Mouse (Mus musculus) adrenal gland, postnatal 4 days (tissue): ENCODE measurements around the gene Dscaml1. TPM values are rescaled to one million over a fixed set of nuclear protein-coding genes. Genes with fewer than 3 reads are reported as not detected.

ENCODE experiments used
- DNase-seq, 2 experiments: peaks; one replicate each; pipeline ENCODE4 v3.0.0; 2021 to 2022; ENCODE audit warnings: low spot score in 2 of 2, mixed read lengths in 2 of 2
- total RNA-seq, 2 experiments: library from RNA; stranded (reverse); gene quantifications; 2 replicates each; pipeline ENCODE4 v1.2.3; 2021

Gene Dscaml1
- total RNA-seq, 2 experiments from 2014 or later = 2.3 to 2.5 TPM

- no peak for DNase-seq
These were observed 24.9 kb downstream of the Dscaml1 start for GRCm38 (mm10) chr9:45451346-45451745.

GRCm38 (mm10) chr9:45454032-45454431 lies 27.6 kb downstream of the Dscaml1 start:
- no peak for DNase-seq

GRCm38 (mm10) chr9:45454889-45455610 lies 28.6 kb downstream of the Dscaml1 start:
- DNase-seq = no peak

- DNase-seq = no peak
These were observed 30.8 kb downstream of the Dscaml1 start for GRCm38 (mm10) chr9:45457200-45457599.

- DNase-seq = no peak
These were observed 31.9 kb downstream of the Dscaml1 start for GRCm38 (mm10) chr9:45458363-45458762.

GRCm38 (mm10) chr9:45465396-45466019 lies 39.1 kb downstream of the Dscaml1 start:
- no peak for DNase-seq

GRCm38 (mm10) chr9:45468235-45468634 lies 41.8 kb downstream of the Dscaml1 start:
- no peak for DNase-seq

GRCm38 (mm10) chr9:45470746-45471471 lies 44.5 kb downstream of the Dscaml1 start:
- DNase-seq = no peak

- DNase-seq = no peak
These were observed 45.3 kb downstream of the Dscaml1 start for GRCm38 (mm10) chr9:45471691-45472090.

GRCm38 (mm10) chr9:45474874-45475273 lies 48.4 kb downstream of the Dscaml1 start:
- DNase-seq = no peak

- no peak for DNase-seq
These were observed 54.5 kb downstream of the Dscaml1 start for GRCm38 (mm10) chr9:45480936-45481335.

GRCm38 (mm10) chr9:45486665-45487074 lies 60.2 kb downstream of the Dscaml1 start:
- DNase-seq = no peak

- no peak for DNase-seq
These were observed 60.9 kb downstream of the Dscaml1 start for GRCm38 (mm10) chr9:45487179-45487801.

- DNase-seq = no peak
These were observed 64.5 kb downstream of the Dscaml1 start for GRCm38 (mm10) chr9:45490899-45491298.

GRCm38 (mm10) chr9:45494889-45495288 lies 68.5 kb downstream of the Dscaml1 start:
- DNase-seq = no peak

- DNase-seq = no peak
These were observed 69.9 kb downstream of the Dscaml1 start for GRCm38 (mm10) chr9:45496340-45496739.

GRCm38 (mm10) chr9:45496944-45497343 lies 70.5 kb downstream of the Dscaml1 start:
- no peak for DNase-seq

- DNase-seq = no peak
These were observed 72.8 kb downstream of the Dscaml1 start for GRCm38 (mm10) chr9:45499267-45499666.

- no peak for DNase-seq
These were observed 73.7 kb downstream of the Dscaml1 start for GRCm38 (mm10) chr9:45500071-45500595.

GRCm38 (mm10) chr9:45501295-45501927 lies 75.0 kb downstream of the Dscaml1 start:
- DNase-seq = no peak
